Mouse (Mus musculus) olfactory bulb, adult 2 months (tissue): ENCODE results near the gene Spata22. TPM values are rescaled to one million over a fixed set of nuclear protein-coding genes. Genes with fewer than 3 reads are reported as not detected.
A peak's percentile ranks its signal among the peaks of the same experiment; 100 is the strongest.
"Not testable (repeated sequence)": the region's sequence is repeated elsewhere in the genome, so short reads cannot be mapped to it uniquely, and the experiment has no call there.

Experiments used
- H3K27ac ChIP-seq: fragments of 200-500 bp; 2 replicates; pipeline ENCODE4 v1.5.1; 2012; ENCODE audit warnings: low read depth, low read length; ENCODE audit not compliant: insufficient read depth
- H3K4me1 ChIP-seq: fragments of 200-500 bp; 2 replicates; pipeline ENCODE4 v1.6.1; 2012; ENCODE audit warnings: low read length; ENCODE audit not compliant: control insufficient read depth, insufficient read depth
- H3K4me3 ChIP-seq: fragments of 200-500 bp; 2 replicates; pipeline ENCODE4 v1.5.1; 2012; ENCODE audit warnings: mild to moderate bottlenecking, low read depth, low read length, moderate library complexity; ENCODE audit not compliant: insufficient read depth
- CTCF ChIP-seq: fragments of 200-500 bp; IDR thresholded peaks from 2 replicates; pipeline ENCODE4 v1.5.1; 2012; ENCODE audit warnings: low read depth, mild to moderate bottlenecking, low read length, moderate library complexity; ENCODE audit not compliant: insufficient read depth
- POLR2A ChIP-seq: fragments of 200-500 bp; IDR thresholded peaks from 2 replicates; pipeline ENCODE4 v1.6.1; 2012; ENCODE audit warnings: mild to moderate bottlenecking, low read depth, low read length, moderate library complexity; ENCODE audit not compliant: insufficient read depth
- WGBS: fragments of 180-500 bp; shearing (Covaris S2); methylation state at CpG from one replicate; pipeline ENCODE4 v1.1.7; 2018; 5-methylcytosine and 5-hydroxymethylcytosine counted together
- polyA plus RNA-seq: library from polyadenylated mRNA; stranded (reverse); fragments of >200 nt; gene quantifications from 2 replicates; pipeline ENCODE4 v1.2.4, GENCODE M21; 2012; ENCODE audit warnings: low replicate concordance; ENCODE audit not compliant: missing spikeins, insufficient read depth, insufficient read length

The Spata22 gene
- not detected in 2 replicates for polyA plus RNA-seq

DNA sequence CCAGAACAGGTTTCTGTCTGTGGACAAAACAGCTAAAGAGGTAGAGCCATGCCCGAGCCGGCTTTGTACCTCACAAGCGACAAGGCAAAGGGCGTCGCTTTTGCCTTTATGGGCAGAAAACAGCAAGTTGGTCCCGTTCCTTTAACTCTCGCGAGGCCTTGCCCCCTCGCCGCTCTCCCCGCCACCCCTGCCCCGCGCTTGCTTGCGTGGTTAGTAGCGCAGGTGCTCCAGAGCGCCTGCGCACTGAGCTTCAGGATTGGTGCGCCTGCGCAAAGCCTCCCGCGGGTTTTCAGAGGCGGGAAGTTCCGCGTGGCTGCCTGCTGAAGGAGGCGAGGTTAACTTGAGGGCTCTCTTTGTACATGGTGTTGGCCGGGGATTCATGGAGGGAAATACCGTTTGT, at the start of gene Spata22, which contains the start of the genes Aspa and Gm49340:
TSS of gene Spata22 (plus strand) at position 300 of the 400 bp plus-strand sequence.
TSS of gene Aspa (minus strand) at position 155 of the 400 bp plus-strand sequence.
TSS of gene Gm49340 (plus strand) at position 300 of the 400 bp plus-strand sequence.
- Histone ChIP-seq H3K4me1 (no peaks in the 10 kb centered on the region), H3K27ac (no peak within 1 kb of the TSS), H3K4me3 (no peak within 1 kb of the TSS)
- WGBS = 86% methylated on average over 27 of the region's 27 CpGs
- no peak for TF ChIP-seq CTCF
- no peak for TF ChIP-seq POLR2A

- Histone ChIP-seq H3K4me1 (peaks cover 15% of the 10 kb centered on the region), H3K27ac (no peak overlapping the region), H3K4me3 (no peak overlapping the region)
- TF ChIP-seq CTCF (no peak), POLR2A (no peak)
- WGBS = 64% methylated on average over 5 of the region's 5 CpGs
These were observed 48.8 kb upstream of the Spata22 start for GRCm38 (mm10) chr11:73280710-73281109.

- WGBS = under 1% methylated on average over 16 of the region's 16 CpGs
- peak overlapping the region; percentile 63; the same call in 1 of the 2 replicates for H3K27ac ChIP-seq
- H3K4me1 ChIP-seq = peaks cover 15% of the 10 kb centered on the region
- TF ChIP-seq CTCF (peak; percentile 56; the same call in 1 of the 2 replicates), POLR2A (no peak)
- H3K4me3 ChIP-seq = peak overlapping the region; percentile 52
These were observed 48.0 kb upstream of the Spata22 start for GRCm38 (mm10) chr11:73281528-73282027.

DNA sequence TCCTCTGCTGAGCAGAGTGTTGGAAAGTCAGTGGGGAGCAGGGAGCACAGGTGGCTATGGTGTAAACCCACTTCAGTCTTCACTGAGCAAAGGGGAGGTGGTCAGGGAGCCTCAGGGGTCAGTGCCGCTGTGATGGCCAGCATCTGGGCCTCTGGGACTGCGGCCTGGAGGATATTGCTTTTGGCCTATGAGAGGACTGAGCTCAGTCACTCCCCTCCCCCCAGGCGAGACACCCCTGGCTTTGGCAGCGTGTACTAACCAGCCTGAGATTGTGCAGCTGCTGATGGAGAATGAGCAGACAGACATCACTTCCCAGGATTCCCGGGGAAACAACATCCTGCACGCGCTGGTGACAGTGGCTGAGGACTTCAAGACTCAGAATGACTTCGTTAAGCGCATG, 46.2 kb upstream of the Spata22 start:
- WGBS = 79% methylated on average over 9 of the region's 9 CpGs
- Histone ChIP-seq H3K4me3 (no peak overlapping the region), H3K4me1 (peaks cover 15% of the 10 kb centered on the region), H3K27ac (peak overlapping the region; percentile 30; the same call in 1 of the 2 replicates)
- TF ChIP-seq POLR2A (no peak), CTCF (no peak)

- peak overlapping the region; percentile 28; the same call in 1 of the 2 replicates for H3K27ac ChIP-seq
- no peak for TF ChIP-seq CTCF
- TF ChIP-seq POLR2A = no peak
- peaks cover 15% of the 10 kb centered on the region for H3K4me1 ChIP-seq
- H3K4me3 ChIP-seq = no peak overlapping the region
- 46% methylated on average over 1 of the region's 1 CpGs for WGBS
These were observed 45.6 kb upstream of the Spata22 start for GRCm38 (mm10) chr11:73283926-73284325.

GRCm38 (mm10) chr11:73284351-73284750, 45.2 kb upstream of the Spata22 start:
- Histone ChIP-seq H3K4me3 (no peak overlapping the region), H3K4me1 (peaks cover 15% of the 10 kb centered on the region), H3K27ac (peak overlapping the region; percentile 28; the same call in 1 of the 2 replicates)
- TF ChIP-seq POLR2A (no peak), CTCF (no peak)

GRCm38 (mm10) chr11:73289621-73290020, 39.9 kb upstream of the Spata22 start:
- no peak overlapping the region for H3K27ac ChIP-seq
- TF ChIP-seq POLR2A = no peak
- no peak for TF ChIP-seq CTCF
- no peaks in the 10 kb centered on the region for H3K4me1 ChIP-seq
- H3K4me3 ChIP-seq = no peak overlapping the region
- 83% methylated on average over 1 of the region's 1 CpGs for WGBS

- H3K27ac ChIP-seq = no peak overlapping the region
- H3K4me1 ChIP-seq = no peaks in the 10 kb centered on the region
- TF ChIP-seq CTCF (no peak), POLR2A (no peak)
- WGBS = 14% methylated on average over 2 of the region's 2 CpGs
- H3K4me3 ChIP-seq = no peak overlapping the region
These were observed 26.4 kb upstream of the Spata22 start for GRCm38 (mm10) chr11:73303123-73303522.

GRCm38 (mm10) chr11:73315961-73316360, 13.6 kb upstream of the Spata22 start:
- Histone ChIP-seq H3K27ac (no peak overlapping the region), H3K4me1 (no peaks in the 10 kb centered on the region), H3K4me3 (no peak overlapping the region)
- WGBS = 47% methylated on average over 3 of the region's 3 CpGs
- TF ChIP-seq CTCF (no peak), POLR2A (no peak)

DNA sequence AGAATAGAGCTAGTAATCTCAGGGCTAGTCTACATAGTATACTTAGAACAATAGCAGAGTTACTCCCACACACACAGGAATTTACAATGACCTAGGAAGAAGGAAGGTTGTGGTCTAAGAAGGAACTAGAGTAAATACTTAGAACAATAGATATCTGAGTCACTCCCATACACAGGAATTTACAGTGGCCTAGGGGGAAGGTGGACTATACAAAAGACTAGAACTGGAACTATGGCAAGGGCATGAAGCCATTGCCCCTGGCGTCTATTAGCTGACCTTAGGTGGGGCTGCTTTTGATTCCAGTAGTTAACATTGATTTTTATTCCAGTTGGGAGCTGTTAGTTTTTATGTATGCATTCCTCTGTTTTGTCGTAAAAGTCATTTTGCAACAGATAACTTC, 11.0 kb upstream of the Spata22 start:
- not testable (repeated sequence) for H3K4me3 ChIP-seq, H3K27ac ChIP-seq, H3K4me1 ChIP-seq
- 75% methylated on average over 2 of the region's 2 CpGs for WGBS

GRCm38 (mm10) chr11:73321064-73321463, 8.5 kb upstream of the Spata22 start:
- 91% methylated on average over 13 of the region's 13 CpGs for WGBS
- H3K27ac ChIP-seq, H3K4me1 ChIP-seq, H3K4me3 ChIP-seq: not testable (repeated sequence)
